Mouse (Mus musculus) heart, postnatal 36 days (tissue): Measurements from ENCODE around the gene Nsmce4a. TPM values are rescaled to one million over a fixed set of nuclear protein-coding genes. Genes with fewer than 3 reads are reported as not detected.

Experiments
- total RNA-seq, 2 experiments: library from RNA; stranded (reverse); gene quantifications; 2 replicates each; pipeline ENCODE4 v1.2.3; 2021

Gene Nsmce4a
- total RNA-seq, 2 experiments from 2014 or later, result 44.5 to 47.6 TPM

Other genes with a start within 250 kb of the Nsmce4a start
- gene Ate1, start 52.7 kb downstream of the Nsmce4a start, total RNA-seq, result 10 to 100 TPM; 30.5 to 32.9 TPM
- gene Tacc2, start 4.3 kb upstream of the Nsmce4a start, total RNA-seq, result 100 to 1,000 TPM; 505 to 575 TPM
- not detected for gene Btbd16, start 201.0 kb upstream of the Nsmce4a start, total RNA-seq